Mouse (Mus musculus) spleen, adult 2 months (tissue): ENCODE data around the gene Sardh.

Experiments
- CTCF ChIP-seq: fragments of 200-500 bp; IDR thresholded peaks from 2 replicates; pipeline ENCODE4 v1.5.1; 2011; ENCODE audit warnings: mild to moderate bottlenecking, inconsistent platforms; ENCODE audit not compliant: insufficient read depth, insufficient read length, insufficient replicate concordance; ENCODE audit errors: extremely low read depth
- POLR2A ChIP-seq: fragments of 200-500 bp; IDR thresholded peaks from 2 replicates; pipeline ENCODE4 v1.6.1; 2011; ENCODE audit warnings: low read depth, low read length, inconsistent platforms

DNA sequence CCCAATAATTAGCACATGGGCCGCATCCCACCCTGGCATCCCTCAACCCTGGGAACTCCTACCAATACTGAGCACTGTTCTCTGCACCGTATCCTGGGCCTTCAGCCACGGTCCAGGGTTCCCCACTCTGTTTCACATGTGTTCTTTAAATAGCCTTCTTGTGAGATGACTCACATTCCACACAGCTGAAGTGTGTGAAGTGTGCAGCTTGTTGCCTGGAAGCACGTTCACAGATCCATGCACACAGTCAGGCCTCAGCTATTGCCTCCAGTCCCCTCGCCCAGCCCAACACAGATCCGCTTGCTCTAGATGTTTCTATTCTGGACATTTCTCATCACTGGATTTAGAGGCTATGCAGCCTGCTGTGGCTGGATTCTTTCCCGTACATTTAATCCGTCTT is 69.0 kb downstream of the Sardh start:
- TF ChIP-seq CTCF (no peak), POLR2A (no peak)
